Mouse (Mus musculus) liver, postnatal 0 days (tissue): ENCODE results near the gene Ctc1. TPM values are rescaled to one million over a fixed set of nuclear protein-coding genes. Genes with fewer than 3 reads are reported as not detected.
"Not testable (repeated sequence)": the region's sequence is repeated elsewhere in the genome, so short reads cannot be mapped to it uniquely, and the experiment has no call there.

Experiments used
- ATAC-seq: fragments of 200-750 bp; cut with Nextera tagmentation; 2 replicates; pipeline ENCODE4 v1.8.0; 2017; ENCODE audit warnings: mild to moderate bottlenecking, moderate library complexity
- DNase-seq: peaks from one replicate; pipeline ENCODE4 v3.0.0-alpha.2; 2016
- H3K27ac ChIP-seq: fragments of 300-500 bp; sonication (generic); 2 replicates; pipeline ENCODE4 v1.5.1; 2014; ENCODE audit warnings: antibody characterized with exemption, moderate library complexity, mild to moderate bottlenecking, low read depth
- H3K27me3 ChIP-seq: fragments of 300-500 bp; sonication (generic); 2 replicates; pipeline ENCODE4 v1.6.1; 2014; ENCODE audit warnings: low read length, control low read depth, mixed read lengths; ENCODE audit not compliant: insufficient read depth
- H3K36me3 ChIP-seq: fragments of 300-500 bp; sonication (generic); replicated peaks from 2 replicates; pipeline ENCODE4 v1.6.1; 2014; ENCODE audit warnings: mild to moderate bottlenecking, control low read depth, low read length, moderate library complexity, mixed read lengths; ENCODE audit not compliant: insufficient read depth
- H3K4me1 ChIP-seq: fragments of 300-500 bp; sonication (generic); 2 replicates; pipeline ENCODE4 v1.6.1; 2014; ENCODE audit warnings: antibody characterized with exemption, mild to moderate bottlenecking, control low read depth; ENCODE audit not compliant: insufficient read depth
- H3K4me2 ChIP-seq: fragments of 300-500 bp; sonication (generic); 2 replicates; pipeline ENCODE4 v1.6.1; 2014; ENCODE audit warnings: low read depth, mild to moderate bottlenecking, low read length, moderate library complexity, mixed read lengths
- H3K4me3 ChIP-seq: fragments of 300-500 bp; sonication (generic); 2 replicates; pipeline ENCODE4 v1.5.1; 2014; ENCODE audit warnings: low read depth, low read length
- H3K9ac ChIP-seq: fragments of 300-500 bp; sonication (generic); replicated peaks from 2 replicates; pipeline ENCODE4 v1.6.1; 2014; ENCODE audit warnings: mild to moderate bottlenecking, moderate library complexity
- H3K9me3 ChIP-seq: fragments of 300-500 bp; sonication (generic); 2 replicates; pipeline ENCODE4 v1.6.1; 2016; ENCODE audit warnings: mild to moderate bottlenecking, control low read depth, low read length, mixed read lengths
- CTCF ChIP-seq: sonication (generic); IDR thresholded peaks from 2 replicates; pipeline ENCODE4 v1.5.1; 2016; ENCODE audit warnings: antibody characterized with exemption, low read depth
- EP300 ChIP-seq: IDR thresholded peaks from 2 replicates; pipeline ENCODE4 v1.6.1; 2016; ENCODE audit warnings: antibody characterized with exemption, low read depth, mild to moderate bottlenecking
- WGBS: fragments of 180-500 bp; shearing (Covaris S2); extraction: QIAGEN DNeasy Blood & Tissue Kit; methylation state at CpG from one replicate; pipeline ENCODE4 v1.1.7; 2014; ENCODE audit not compliant: insufficient replicate concordance; 5-methylcytosine and 5-hydroxymethylcytosine counted together
- polyA plus RNA-seq: library from polyadenylated mRNA; unstranded; fragments of >200 nt; fragmentation: Nextera tagmentation; extraction: Ambion mirVana; gene quantifications from 2 replicates; pipeline ENCODE4 v1.2.1, GENCODE M21; 2015

Gene Ctc1
- polyA plus RNA-seq, 1 experiment from 2014 or later = 7.4 TPM

- Histone ChIP-seq H3K9me3 (no peaks in the 10 kb centered on the region), H3K4me1 (peaks cover 10% of the 10 kb centered on the region), H3K27ac (no peak overlapping the region), H3K4me3 (no peak overlapping the region), H3K36me3 (peaks cover 29% of the 10 kb centered on the region), H3K4me2 (no peak overlapping the region), H3K27me3 (no peaks in the 10 kb centered on the region), H3K9ac (no peak overlapping the region; the same call in 1 of the 2 replicates)
- DNase-seq = no peak
- no peak for TF ChIP-seq EP300
- TF ChIP-seq CTCF = no peak
- WGBS = 61% methylated on average over 7 of the region's 7 CpGs
- peak; percentile 32; the same call in 1 of the 2 replicates for ATAC-seq
These were observed 10.5 kb upstream of the Ctc1 start for GRCm38 (mm10) chr11:69005193-69005592.

DNA sequence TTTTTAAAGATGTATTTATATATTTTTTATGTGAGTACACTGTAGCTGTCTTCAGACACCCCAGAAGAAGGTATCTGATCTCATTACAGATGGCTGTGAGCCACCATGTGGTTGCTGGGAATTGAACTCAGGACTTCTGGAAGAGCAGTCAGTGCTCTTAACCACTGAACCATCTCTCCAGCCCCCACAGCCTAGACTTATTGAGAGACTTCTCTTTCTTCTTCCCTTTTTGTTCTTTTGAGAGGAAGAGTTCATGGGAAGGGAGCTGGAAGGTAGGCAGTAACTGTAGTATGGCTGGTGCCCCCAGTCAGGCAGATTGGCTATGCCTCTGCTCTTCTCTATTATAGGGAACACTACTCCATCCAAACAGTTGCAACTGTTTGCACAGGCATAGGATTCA lies 9.1 kb upstream of the Ctc1 start:
- not testable (repeated sequence) for H3K9ac ChIP-seq, H3K4me2 ChIP-seq

DNA sequence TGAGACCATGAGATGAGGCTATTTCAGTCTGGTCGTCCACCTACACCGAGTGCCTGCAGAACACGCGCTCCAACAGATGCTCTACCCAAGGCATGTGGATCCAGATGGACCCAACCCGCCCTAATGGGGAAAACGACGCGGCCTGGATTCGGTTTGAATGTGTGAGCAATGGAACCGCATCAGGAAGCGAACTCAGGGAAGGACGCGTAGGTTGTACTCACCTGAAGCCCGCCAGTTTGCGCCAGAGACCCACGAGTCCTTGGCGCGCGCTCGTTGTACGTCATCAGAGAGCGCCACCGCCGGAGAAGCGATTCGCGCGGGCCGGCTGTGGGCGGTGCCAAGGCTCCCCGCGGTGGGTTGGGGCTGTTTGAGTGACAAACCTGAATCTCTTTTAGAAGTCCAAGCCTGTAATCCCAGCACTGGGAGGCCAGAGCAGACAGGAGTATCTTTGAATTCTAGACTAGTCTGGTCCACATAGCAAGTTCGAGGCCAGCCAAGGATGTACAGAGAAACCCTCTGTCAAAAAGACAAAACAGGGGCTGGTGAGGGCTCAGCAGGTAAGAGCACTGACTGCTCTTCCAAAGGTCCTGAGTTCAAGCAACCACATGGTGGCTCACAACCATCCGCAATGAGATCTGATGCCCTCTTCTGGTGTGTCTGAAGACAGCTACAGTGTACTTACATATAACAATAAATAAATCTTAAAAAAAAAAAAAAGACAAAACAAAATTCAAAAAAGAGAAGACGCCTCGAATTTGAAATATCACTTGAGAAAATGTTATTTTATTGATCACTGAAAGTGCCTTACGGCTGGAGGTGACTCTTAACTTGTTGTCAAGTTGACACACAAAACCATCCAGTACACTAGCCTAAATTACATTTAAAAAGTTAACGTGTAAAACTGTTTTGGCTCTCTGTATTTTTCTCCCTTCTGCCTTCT lies 7.3 kb upstream of the Ctc1 start, which contains the start of gene Pfas:
Gene Pfas, minus strand, starts transcription at position 279 of the 940 bp plus-strand sequence.
- DNase-seq = peak; percentile 95
- Histone ChIP-seq H3K36me3 (peaks cover under 1% of the 10 kb centered on the region), H3K4me2 (peak within 1 kb of the TSS; percentile 84), H3K27me3 (no peaks in the 10 kb centered on the region), H3K9ac (peak within 1 kb of the TSS; percentile 78), H3K4me1 (peaks cover 10% of the 10 kb centered on the region), H3K4me3 (peak within 1 kb of the TSS; percentile 86), H3K9me3 (no peaks in the 10 kb centered on the region), H3K27ac (peak within 1 kb of the TSS; percentile 58)
- 8% methylated on average over 38 of the region's 38 CpGs for WGBS
- peak; percentile 82 for ATAC-seq
- TF ChIP-seq EP300 (no peak), CTCF (no peak)

More for the DNA sequence above, 9.1 kb upstream of the Ctc1 start:
- not testable (repeated sequence) for ATAC-seq, H3K27ac ChIP-seq, H3K27me3 ChIP-seq, DNase-seq, H3K9me3 ChIP-seq
- H3K36me3 ChIP-seq = peaks cover 16% of the 10 kb centered on the region
- peaks cover 10% of the 10 kb centered on the region for H3K4me1 ChIP-seq
- 0 out of 2 replicates have a peak overlapping the region, but pooled peaks have one; percentile 86 for H3K4me3 ChIP-seq

- 77% methylated on average over 1 of the region's 1 CpGs for WGBS
These were observed 6.2 kb upstream of the Ctc1 start for GRCm38 (mm10) chr11:69009508-69009907.

GRCm38 (mm10) chr11:69010400-69011323 lies 5.0 kb upstream of the Ctc1 start:
- H3K9ac ChIP-seq = no peak overlapping the region
- WGBS = 84% methylated on average over 15 of the region's 15 CpGs
- no peaks in the 10 kb centered on the region for H3K27me3 ChIP-seq
- peak overlapping the region; percentile 90 for H3K4me2 ChIP-seq
- H3K36me3 ChIP-seq = no peaks in the 10 kb centered on the region
- ATAC-seq = no peak
- peak overlapping the region; percentile 97 for H3K27ac ChIP-seq
- TF ChIP-seq EP300 (no peak), CTCF (no peak)
- DNase-seq = no peak
- no peaks in the 10 kb centered on the region for H3K9me3 ChIP-seq
- peak overlapping the region; percentile 61; the same call in 1 of the 2 replicates for H3K4me3 ChIP-seq
- peaks cover 15% of the 10 kb centered on the region for H3K4me1 ChIP-seq

More at GRCm38 (mm10) chr11:69009508-69009907, 6.2 kb upstream of the Ctc1 start:
- no peaks in the 10 kb centered on the region for H3K27me3 ChIP-seq
- H3K9ac ChIP-seq = no peak overlapping the region
- H3K4me1 ChIP-seq = peaks cover 10% of the 10 kb centered on the region
- H3K4me2 ChIP-seq = no peak overlapping the region
- H3K9me3 ChIP-seq = no peaks in the 10 kb centered on the region
- ATAC-seq (no peak), DNase-seq (no peak)
- no peaks in the 10 kb centered on the region for H3K36me3 ChIP-seq
- no peak for TF ChIP-seq EP300
- TF ChIP-seq CTCF = no peak
- H3K27ac ChIP-seq = no peak overlapping the region
- H3K4me3 ChIP-seq = no peak overlapping the region
